Mouse (Mus musculus): Measurements from ENCODE around the gene Akap8. TPM values are rescaled to one million over a fixed set of nuclear protein-coding genes. Genes with fewer than 3 reads are reported as not detected.

Akap8 gene
- polyA plus RNA-seq, 1 experiment from 2014 or later: 117 TPM

DNA sequence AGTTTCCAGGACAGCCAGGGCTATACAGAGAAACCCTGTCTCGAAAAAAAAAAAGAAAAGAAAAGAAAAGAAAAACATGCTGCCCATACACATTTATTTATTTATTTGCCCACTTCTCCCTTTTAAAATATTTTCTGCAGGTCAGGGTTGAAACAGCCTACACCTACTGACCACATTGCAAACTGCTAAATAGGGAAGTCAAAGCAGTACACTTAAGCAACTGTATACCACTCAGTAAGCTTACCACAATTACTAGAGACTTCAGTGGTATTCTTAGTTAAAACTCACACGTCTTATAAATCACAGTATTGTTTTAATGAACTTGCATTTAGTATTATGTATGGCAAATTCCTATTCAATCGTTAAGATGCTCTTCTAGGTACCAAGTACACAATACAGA is 40.5 kb downstream of the Akap8 start:
- H3K4me2 ChIP-seq: no peak overlapping the region
- no peaks in the 10 kb centered on the region for H3K27me3 ChIP-seq

DNA sequence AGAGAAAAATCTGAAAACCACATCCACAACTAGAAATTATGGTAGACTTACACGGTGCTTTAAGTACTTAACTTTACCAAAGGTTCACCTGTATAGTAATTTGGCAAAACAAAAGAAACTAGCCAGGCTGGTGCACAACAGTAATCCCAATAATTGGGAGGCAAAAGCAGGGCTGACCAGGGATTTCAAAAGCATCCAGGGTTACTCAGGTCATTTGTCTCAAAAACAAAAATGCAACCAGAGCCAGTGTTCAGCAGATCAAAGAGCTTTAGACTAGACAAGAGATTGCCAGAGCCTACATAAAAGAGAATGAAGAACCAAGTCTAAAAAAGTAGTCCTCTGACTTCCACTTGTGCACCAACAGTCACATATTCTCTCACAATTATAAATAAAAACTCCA is 43.8 kb downstream of the Akap8 start:
- Histone ChIP-seq H3K4me2 (no peak overlapping the region), H3K9ac (no peak overlapping the region), H3K36me3 (no peaks in the 10 kb centered on the region), H3K9me3 (replicated peaks) (no peaks in the 10 kb centered on the region), H3K4me1 (peaks cover 18% of the 10 kb centered on the region), H3K27me3 (no peaks in the 10 kb centered on the region), H3K4me3 (replicated peaks) (no peak overlapping the region), H3K27ac (no peak overlapping the region)
- 92% methylated on average over 1 of the region's 1 CpGs for WGBS
- ATAC-seq (replicated peaks; ENCODE audit: low FRiP score): no peak

More for the DNA sequence above, 40.5 kb downstream of the Akap8 start:
- 87% methylated on average over 3 of the region's 3 CpGs for WGBS
- H3K4me1 ChIP-seq: peaks cover 31% of the 10 kb centered on the region
- no peak overlapping the region for H3K27ac ChIP-seq
- no peaks in the 10 kb centered on the region for H3K9me3 ChIP-seq (replicated peaks)
- no peak for ATAC-seq (replicated peaks; ENCODE audit: low FRiP score)
- no peaks in the 10 kb centered on the region for H3K36me3 ChIP-seq
- no peak overlapping the region for H3K9ac ChIP-seq
- H3K4me3 ChIP-seq (replicated peaks): no peak overlapping the region

GRCm38 (mm10) chr17:32275568-32275967 is 45.5 kb downstream of the Akap8 start:
- Histone ChIP-seq H3K36me3 (no peaks in the 10 kb centered on the region), H3K4me2 (no peak overlapping the region), H3K4me3 (replicated peaks) (no peak overlapping the region), H3K9ac (no peak overlapping the region), H3K9me3 (replicated peaks) (no peaks in the 10 kb centered on the region), H3K27me3 (no peaks in the 10 kb centered on the region), H3K27ac (no peak overlapping the region), H3K4me1 (peaks cover 15% of the 10 kb centered on the region; the same call in 1 of the 2 replicates)
- WGBS: 89% methylated on average over 3 of the region's 3 CpGs
- ATAC-seq (replicated peaks; ENCODE audit: low FRiP score): no peak

GRCm38 (mm10) chr17:32269151-32269550 is 51.9 kb downstream of the Akap8 start:
- H3K9me3 ChIP-seq (replicated peaks): no peaks in the 10 kb centered on the region

DNA sequence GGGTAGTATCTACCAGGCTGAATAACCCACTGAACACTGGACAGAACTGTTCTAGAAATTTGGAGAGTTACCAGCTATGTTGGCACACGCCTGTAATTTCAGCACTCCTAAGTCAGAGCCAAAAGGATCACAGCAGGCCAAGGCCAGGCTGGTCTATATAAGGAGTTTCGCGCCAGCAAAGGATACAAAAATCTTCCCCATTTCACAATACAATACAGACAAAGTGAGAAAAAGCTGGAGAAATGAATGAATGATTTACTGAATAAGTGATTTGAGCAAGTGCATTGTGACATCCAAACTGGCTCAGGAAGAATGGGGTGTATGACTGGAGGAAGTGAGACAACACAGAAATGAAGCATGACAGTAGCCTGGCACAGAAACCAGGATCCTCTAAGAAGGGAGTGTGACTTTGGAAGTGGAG is 52.5 kb downstream of the Akap8 start:
- WGBS: 89% methylated on average over 3 of the region's 3 CpGs
- H3K9me3 ChIP-seq (replicated peaks): no peaks in the 10 kb centered on the region
- H3K36me3 ChIP-seq: 0 out of 2 replicates have a peak, but pooled peaks cover 4% of the 10 kb centered on the region
- H3K27me3 ChIP-seq: no peaks in the 10 kb centered on the region
- no peak for ATAC-seq (replicated peaks; ENCODE audit: low FRiP score)
- H3K9ac ChIP-seq: no peak overlapping the region
- peaks cover 8% of the 10 kb centered on the region; the same call in 1 of the 2 replicates for H3K4me1 ChIP-seq
- H3K27ac ChIP-seq: no peak overlapping the region
- H3K4me2 ChIP-seq: no peak overlapping the region
- H3K4me3 ChIP-seq (replicated peaks): no peak overlapping the region

More at GRCm38 (mm10) chr17:32269151-32269550, 51.9 kb downstream of the Akap8 start:
- ATAC-seq (replicated peaks; ENCODE audit: low FRiP score): no peak
- WGBS: 91% methylated on average over 7 of the region's 7 CpGs
- H3K4me1 ChIP-seq: peaks cover 10% of the 10 kb centered on the region; the same call in 1 of the 2 replicates
- no peaks in the 10 kb centered on the region for H3K27me3 ChIP-seq
- H3K4me2 ChIP-seq: no peak overlapping the region
- no peak overlapping the region for H3K4me3 ChIP-seq (replicated peaks)
- H3K36me3 ChIP-seq: 0 out of 2 replicates have a peak, but pooled peaks cover 4% of the 10 kb centered on the region
- no peak overlapping the region for H3K9ac ChIP-seq
- H3K27ac ChIP-seq: no peak overlapping the region

DNA sequence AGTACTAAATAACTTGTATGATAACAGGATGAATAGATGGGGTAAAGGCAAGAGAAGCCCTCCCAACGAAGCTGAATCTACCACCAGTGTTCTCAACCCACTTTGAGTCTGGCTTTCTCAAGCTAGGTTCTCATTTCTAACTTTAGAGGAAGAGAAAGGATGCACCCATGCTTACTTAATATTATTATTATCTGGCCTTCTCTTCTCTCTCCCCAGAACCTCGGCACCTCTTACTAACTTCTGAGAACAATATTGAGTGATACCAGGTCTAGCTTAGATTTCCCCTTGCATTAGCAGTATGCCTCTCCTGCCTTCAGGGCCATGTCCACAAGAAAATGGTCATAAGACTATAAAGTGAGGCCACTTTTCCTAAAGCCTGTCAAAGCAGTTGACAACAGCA is 52.9 kb downstream of the Akap8 start:
- no peaks in the 10 kb centered on the region for H3K9me3 ChIP-seq (replicated peaks)
- 0 out of 2 replicates have a peak, but pooled peaks cover 4% of the 10 kb centered on the region for H3K36me3 ChIP-seq
- no peak overlapping the region for H3K27ac ChIP-seq
- H3K9ac ChIP-seq: no peak overlapping the region
- no peaks in the 10 kb centered on the region for H3K27me3 ChIP-seq
- no peak overlapping the region for H3K4me3 ChIP-seq (replicated peaks)
- 83% methylated on average over 2 of the region's 2 CpGs for WGBS
- ATAC-seq (replicated peaks; ENCODE audit: low FRiP score): no peak
- peaks cover 8% of the 10 kb centered on the region; the same call in 1 of the 2 replicates for H3K4me1 ChIP-seq
- no peak overlapping the region for H3K4me2 ChIP-seq

DNA sequence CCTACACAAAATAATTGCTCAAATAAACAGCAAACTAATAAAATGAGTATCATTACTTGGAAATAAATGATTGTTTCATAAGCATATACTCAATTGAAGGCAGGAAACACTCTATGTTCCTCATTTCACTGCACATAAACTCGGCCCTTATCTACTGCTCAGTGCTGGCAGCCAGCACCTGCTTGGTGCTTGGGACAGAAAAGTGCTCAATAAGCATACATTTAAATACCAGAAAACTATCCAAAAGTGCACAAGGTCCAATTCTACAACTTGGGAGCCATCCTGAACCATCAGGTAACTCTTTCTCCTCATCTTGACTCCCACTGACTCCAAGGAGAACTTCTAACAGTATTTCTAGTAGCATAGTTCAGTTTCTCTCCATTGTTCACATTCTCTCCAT is 53.4 kb downstream of the Akap8 start:
- Histone ChIP-seq H3K9ac (no peak overlapping the region), H3K9me3 (replicated peaks) (no peaks in the 10 kb centered on the region), H3K4me2 (no peak overlapping the region), H3K36me3 (0 out of 2 replicates have a peak, but pooled peaks cover 4% of the 10 kb centered on the region), H3K27ac (no peak overlapping the region), H3K4me1 (peaks cover 8% of the 10 kb centered on the region; the same call in 1 of the 2 replicates), H3K4me3 (replicated peaks) (no peak overlapping the region), H3K27me3 (no peaks in the 10 kb centered on the region)
- 92% methylated on average over 1 of the region's 1 CpGs for WGBS
- no peak for ATAC-seq (replicated peaks; ENCODE audit: low FRiP score)

GRCm38 (mm10) chr17:32263672-32264071 is 57.4 kb downstream of the Akap8 start:
- WGBS: 96% methylated on average over 2 of the region's 2 CpGs

GRCm38 (mm10) chr17:32262831-32263559 is 58.0 kb downstream of the Akap8 start:
- no peak overlapping the region for H3K9ac ChIP-seq
- H3K9me3 ChIP-seq (replicated peaks): no peaks in the 10 kb centered on the region
- H3K27ac ChIP-seq: no peak overlapping the region
- no peak overlapping the region for H3K4me3 ChIP-seq (replicated peaks)
- 88% methylated on average over 8 of the region's 8 CpGs for WGBS
- ATAC-seq (replicated peaks; ENCODE audit: low FRiP score): no peak
- H3K27me3 ChIP-seq: no peaks in the 10 kb centered on the region
- H3K4me1 ChIP-seq: peaks cover under 1% of the 10 kb centered on the region; the same call in 1 of the 2 replicates
- no peaks in the 10 kb centered on the region for H3K36me3 ChIP-seq
- H3K4me2 ChIP-seq: no peak overlapping the region

More at GRCm38 (mm10) chr17:32263672-32264071, 57.4 kb downstream of the Akap8 start:
- no peak overlapping the region for H3K4me2 ChIP-seq
- no peaks in the 10 kb centered on the region for H3K27me3 ChIP-seq
- H3K36me3 ChIP-seq: 0 out of 2 replicates have a peak, but pooled peaks cover 3% of the 10 kb centered on the region
- H3K9ac ChIP-seq: no peak overlapping the region
- H3K27ac ChIP-seq: no peak overlapping the region
- no peak overlapping the region for H3K4me3 ChIP-seq (replicated peaks)
- no peak for ATAC-seq (replicated peaks; ENCODE audit: low FRiP score)
- H3K4me1 ChIP-seq: no peaks in the 10 kb centered on the region
- no peaks in the 10 kb centered on the region for H3K9me3 ChIP-seq (replicated peaks)

DNA sequence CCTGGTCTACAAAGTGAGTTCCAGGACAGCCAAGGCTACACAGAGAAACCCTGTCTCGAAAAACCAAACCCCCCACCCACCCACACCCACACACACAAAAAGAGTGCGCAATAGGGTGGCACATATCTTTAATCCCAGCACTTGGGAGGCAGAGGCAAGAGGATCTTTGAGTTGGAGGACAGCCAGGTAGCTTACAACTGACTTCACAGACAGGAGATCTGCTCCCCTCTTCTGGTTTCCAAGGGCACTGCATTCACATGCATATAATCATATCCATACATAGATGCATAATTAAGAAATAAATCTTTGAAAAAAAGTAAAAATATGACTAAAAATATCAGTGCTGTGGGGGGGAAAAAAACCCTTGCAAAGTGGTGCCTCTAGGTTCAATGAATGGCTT is 62.2 kb downstream of the Akap8 start:
- H3K36me3 ChIP-seq: no peaks in the 10 kb centered on the region
- H3K9ac ChIP-seq: no peak overlapping the region
- ATAC-seq (replicated peaks; ENCODE audit: low FRiP score): no peak
- WGBS: 95% methylated on average over 2 of the region's 2 CpGs
- H3K4me2 ChIP-seq: no peak overlapping the region
- no peak overlapping the region for H3K4me3 ChIP-seq (replicated peaks)
- H3K27me3 ChIP-seq: no peaks in the 10 kb centered on the region
- no peak overlapping the region for H3K27ac ChIP-seq
- H3K9me3 ChIP-seq (replicated peaks): no peaks in the 10 kb centered on the region
- peaks cover 2% of the 10 kb centered on the region; the same call in 1 of the 2 replicates for H3K4me1 ChIP-seq

DNA sequence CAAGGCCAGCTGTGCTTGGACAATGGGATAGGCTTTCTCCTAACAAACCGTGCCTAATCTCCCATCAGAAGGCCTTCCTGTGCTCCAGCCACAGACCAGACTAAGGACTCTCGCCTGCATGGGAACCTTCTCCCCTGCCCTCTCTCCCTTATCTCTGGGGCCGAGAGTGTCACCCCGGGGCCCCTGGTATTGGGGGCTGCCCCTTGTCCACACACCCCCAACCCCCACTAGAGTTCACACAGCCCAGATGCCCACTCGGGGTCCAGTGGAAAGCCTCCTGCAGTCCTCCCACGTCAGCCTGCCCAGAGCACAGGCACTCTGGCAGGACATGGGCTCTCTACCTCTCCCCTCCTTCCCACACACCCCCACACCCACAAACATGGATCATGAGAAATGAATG is 63.1 kb downstream of the Akap8 start:
- H3K4me2 ChIP-seq: no peak overlapping the region
- H3K27ac ChIP-seq: no peak overlapping the region
- H3K9me3 ChIP-seq (replicated peaks): no peaks in the 10 kb centered on the region
- 69% methylated on average over 6 of the region's 6 CpGs for WGBS
- H3K4me1 ChIP-seq: peaks cover 2% of the 10 kb centered on the region; the same call in 1 of the 2 replicates
- no peak for ATAC-seq (replicated peaks; ENCODE audit: low FRiP score)
- H3K9ac ChIP-seq: no peak overlapping the region
- H3K27me3 ChIP-seq: no peaks in the 10 kb centered on the region
- H3K36me3 ChIP-seq: peaks cover 4% of the 10 kb centered on the region; the same call in 1 of the 2 replicates
- no peak overlapping the region for H3K4me3 ChIP-seq (replicated peaks)

GRCm38 (mm10) chr17:32257452-32257851 is 63.6 kb downstream of the Akap8 start:
- Histone ChIP-seq H3K27ac (no peak overlapping the region), H3K9me3 (replicated peaks) (no peaks in the 10 kb centered on the region), H3K36me3 (peaks cover 9% of the 10 kb centered on the region), H3K4me1 (peaks cover 2% of the 10 kb centered on the region; the same call in 1 of the 2 replicates), H3K4me3 (replicated peaks) (no peak overlapping the region), H3K9ac (no peak overlapping the region), H3K27me3 (no peaks in the 10 kb centered on the region), H3K4me2 (no peak overlapping the region)
- no peak for ATAC-seq (replicated peaks; ENCODE audit: low FRiP score)
- 88% methylated on average over 2 of the region's 2 CpGs for WGBS

Data from kidney, embryonic 15.5 days (tissue).